27 mouse cellular contexts compared by ENCODE assay signal in the genomic region with DNA sequence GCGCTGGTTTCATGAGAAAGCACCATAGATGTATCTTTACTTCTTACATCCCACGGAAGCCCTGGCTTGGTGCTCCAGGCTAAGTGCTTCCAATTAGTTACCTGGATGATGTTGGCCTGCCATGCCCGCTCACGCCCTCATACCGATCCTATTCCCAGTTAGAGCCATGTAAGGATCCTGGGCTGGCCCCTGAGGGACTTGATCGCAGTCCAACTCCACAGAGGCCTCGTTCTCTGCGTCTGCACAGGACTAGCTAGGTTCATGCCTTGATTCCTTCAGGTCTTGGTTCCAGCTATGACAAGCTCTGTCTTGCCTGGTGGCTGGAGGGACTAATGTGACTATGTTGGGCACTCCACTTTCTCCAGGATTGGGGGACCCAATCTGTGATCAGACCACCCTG. TPM values are rescaled to one million over a fixed set of nuclear protein-coding genes. Genes with fewer than 3 reads are reported as not detected.
DNase-seq lines count a peak whose midpoint lies in the region; ATAC-seq and TF ChIP-seq lines count a peak whose summit lies in the region.
"Had no signal": no experiment of that assay in that cellular context is flagged by ENCODE, and none has a peak within 500 bp of the region (broad histone marks: within the 10 kb centered on the region; RNA-seq: fewer than 3 reads in every experiment).

No protein-coding gene starts in this region.

- WGBS in liver, embryonic 13.5 days (ENCODE audit: insufficient replicate concordance): 93% methylated on average over 8 of the region's 8 CpGs
- WGBS in liver, postnatal 0 days (ENCODE audit: insufficient replicate concordance): 86% methylated on average over 8 of the region's 8 CpGs
- WGBS in lung, embryonic 15.5 days: 94% methylated on average over 8 of the region's 8 CpGs
- WGBS in stomach, embryonic 16.5 days: 94% methylated on average over 8 of the region's 8 CpGs
- 98% methylated on average over 8 of the region's 8 CpGs for WGBS in midbrain, embryonic 15.5 days
- WGBS in limb, embryonic 10.5 days: 95% methylated on average over 8 of the region's 8 CpGs

- no peak for DNase-seq in liver, embryonic 13.5 days
- no peak for DNase-seq in liver, postnatal 0 days
- DNase-seq in lung, postnatal 25 days (ENCODE audit: low spot score): no peak
- DNase-seq in gonadal fat pad, adult 2 months (ENCODE audit: low read depth): peak; percentile 75
- DNase-seq in limb, embryonic 10.5 days (ENCODE audit: low spot score): no peak
- DNase-seq: adrenal gland, adult 2 months; adrenal gland, postnatal 14 days; cerebellum, adult 11-12 months; cerebellum, adult 8-10 months; cerebellum, postnatal 10 days; cerebellum, postnatal 36 days; embryo, embryonic 11 days; gastrocnemius, postnatal 10 days; gastrocnemius, postnatal 36 days; heart, adult 11 months had no signal

- H3K9ac ChIP-seq in liver, embryonic 13.5 days: no peak overlapping the region
- H3K9ac ChIP-seq in liver, postnatal 0 days (replicated peaks): no peak overlapping the region
- H3K9ac ChIP-seq in lung, embryonic 15.5 days: no peak overlapping the region
- H3K9ac ChIP-seq in stomach, embryonic 16.5 days (ENCODE audit: low read length): no peak overlapping the region
- no peak overlapping the region for H3K9ac ChIP-seq in midbrain, embryonic 15.5 days
- H3K9ac ChIP-seq: embryonic facial prominence, embryonic 13.5 days; forebrain, embryonic 13.5 days; hindbrain, embryonic 12.5 days had no signal

- H3K4me2 ChIP-seq in liver, embryonic 13.5 days: no peak overlapping the region
- H3K4me2 ChIP-seq in liver, postnatal 0 days (ENCODE audit: low read depth, low read length): no peak overlapping the region
- H3K4me2 ChIP-seq in lung, embryonic 15.5 days: no peak overlapping the region
- no peak overlapping the region for H3K4me2 ChIP-seq in stomach, embryonic 16.5 days (ENCODE audit: low read depth, low read length)
- no peak overlapping the region for H3K4me2 ChIP-seq in midbrain, embryonic 15.5 days
- H3K4me2 ChIP-seq: embryonic facial prominence, embryonic 13.5 days; forebrain, embryonic 13.5 days; heart, embryonic 11.5 days; hindbrain, embryonic 12.5 days had no signal

- peaks cover 37% of the 10 kb centered on the region for H3K4me1 ChIP-seq in liver, embryonic 13.5 days (replicated peaks)
- H3K4me1 ChIP-seq in liver, postnatal 0 days (ENCODE audit: insufficient read depth): peaks cover 8% of the 10 kb centered on the region; the same call in 1 of the 2 replicates
- peaks cover 23% of the 10 kb centered on the region for H3K4me1 ChIP-seq in lung, embryonic 15.5 days
- peaks cover 5% of the 10 kb centered on the region; the same call in 1 of the 2 replicates for H3K4me1 ChIP-seq in stomach, embryonic 16.5 days (ENCODE audit: control insufficient read depth, insufficient read depth, low read length)
- no peaks in the 10 kb centered on the region for H3K4me1 ChIP-seq in midbrain, embryonic 15.5 days
- no peaks in the 10 kb centered on the region for H3K4me1 ChIP-seq in limb, embryonic 10.5 days
- H3K4me1 ChIP-seq: embryonic facial prominence, embryonic 10.5 days; embryonic facial prominence, embryonic 13.5 days; forebrain, embryonic 10.5 days; forebrain, embryonic 13.5 days; hindbrain, embryonic 12.5 days had no signal

- ATAC-seq in liver, embryonic 13.5 days (ENCODE audit: low read depth): no peak
- no peak for ATAC-seq in liver, postnatal 0 days
- ATAC-seq in lung, embryonic 15.5 days (ENCODE audit: borderline replicate concordance, extremely low read depth, low FRiP score, low TSS enrichment): no peak
- no peak for ATAC-seq in stomach, embryonic 16.5 days (ENCODE audit: insufficient read depth, low FRiP score)
- no peak for ATAC-seq in midbrain, embryonic 15.5 days (replicated peaks)
- ATAC-seq: CD4-positive, CD25-positive, alpha-beta regulatory T cell, adult 4 months; forebrain, embryonic 13.5 days; forebrain, embryonic 16.5 days had no signal

- no peaks in the 10 kb centered on the region for H3K9me3 ChIP-seq in liver, embryonic 13.5 days (replicated peaks)
- H3K9me3 ChIP-seq in liver, postnatal 0 days (ENCODE audit: low read length): no peaks in the 10 kb centered on the region
- H3K9me3 ChIP-seq in lung, embryonic 15.5 days: no peaks in the 10 kb centered on the region
- no peaks in the 10 kb centered on the region for H3K9me3 ChIP-seq in stomach, embryonic 16.5 days (replicated peaks; ENCODE audit: control insufficient read depth, low read length)
- H3K9me3 ChIP-seq in midbrain, embryonic 15.5 days: no peaks in the 10 kb centered on the region
- H3K9me3 ChIP-seq in limb, embryonic 10.5 days (replicated peaks): no peaks in the 10 kb centered on the region
- H3K9me3 ChIP-seq: embryonic facial prominence, embryonic 10.5 days; embryonic facial prominence, embryonic 13.5 days; forebrain, embryonic 13.5 days; hindbrain, embryonic 12.5 days had no signal

- no peak for TF ChIP-seq CTCF in liver, postnatal 0 days (IDR thresholded peaks at IDR 0.05; ENCODE audit: low read depth)

- no peaks in the 10 kb centered on the region for H3K27me3 ChIP-seq in liver, embryonic 13.5 days
- H3K27me3 ChIP-seq in liver, postnatal 0 days (ENCODE audit: insufficient read depth, low read length): no peaks in the 10 kb centered on the region
- H3K27me3 ChIP-seq in lung, embryonic 15.5 days: no peaks in the 10 kb centered on the region
- no peaks in the 10 kb centered on the region for H3K27me3 ChIP-seq in stomach, embryonic 16.5 days (ENCODE audit: control insufficient read depth, insufficient read depth, low read length)
- H3K27me3 ChIP-seq in midbrain, embryonic 15.5 days (replicated peaks): no peaks in the 10 kb centered on the region
- H3K27me3 ChIP-seq in limb, embryonic 10.5 days (ENCODE audit: low read depth, poor library complexity, severe bottlenecking): no peaks in the 10 kb centered on the region
- H3K27me3 ChIP-seq: embryonic facial prominence, embryonic 13.5 days; forebrain, embryonic 13.5 days; hindbrain, embryonic 12.5 days had no signal

- H3K4me3 ChIP-seq in liver, embryonic 13.5 days (replicated peaks): no peak overlapping the region
- no peak overlapping the region for H3K4me3 ChIP-seq in liver, postnatal 0 days (ENCODE audit: low read depth, low read length)
- H3K4me3 ChIP-seq in lung, embryonic 15.5 days: no peak overlapping the region
- no peak overlapping the region for H3K4me3 ChIP-seq in stomach, embryonic 16.5 days (replicated peaks; ENCODE audit: low read length)
- no peak overlapping the region for H3K4me3 ChIP-seq in midbrain, embryonic 15.5 days
- no peak overlapping the region for H3K4me3 ChIP-seq in limb, embryonic 10.5 days
- H3K4me3 ChIP-seq: embryonic facial prominence, embryonic 10.5 days; embryonic facial prominence, embryonic 13.5 days; forebrain, embryonic 10.5 days; forebrain, embryonic 13.5 days; hindbrain, embryonic 12.5 days had no signal

- H3K36me3 ChIP-seq in liver, embryonic 13.5 days: peaks cover 81% of the 10 kb centered on the region
- H3K36me3 ChIP-seq in liver, postnatal 0 days (replicated peaks; ENCODE audit: insufficient read depth, low read length): peaks cover 43% of the 10 kb centered on the region
- peaks cover 43% of the 10 kb centered on the region for H3K36me3 ChIP-seq in lung, embryonic 15.5 days
- H3K36me3 ChIP-seq in stomach, embryonic 16.5 days (ENCODE audit: control insufficient read depth, insufficient read depth, low read length): peaks cover 29% of the 10 kb centered on the region
- H3K36me3 ChIP-seq in midbrain, embryonic 15.5 days (replicated peaks): peaks cover 47% of the 10 kb centered on the region
- peaks cover 85% of the 10 kb centered on the region for H3K36me3 ChIP-seq in limb, embryonic 10.5 days

- peak overlapping the region; percentile 40; the same call in 1 of the 2 replicates for H3K27ac ChIP-seq in liver, embryonic 13.5 days
- no peak overlapping the region for H3K27ac ChIP-seq in liver, postnatal 0 days (ENCODE audit: low read depth)
- peak overlapping the region; percentile 83 for H3K27ac ChIP-seq in lung, embryonic 15.5 days
- peak overlapping the region; percentile 56; the same call in 1 of the 2 replicates for H3K27ac ChIP-seq in stomach, embryonic 16.5 days (ENCODE audit: low read length)
- no peak overlapping the region for H3K27ac ChIP-seq in midbrain, embryonic 15.5 days
- H3K27ac ChIP-seq in limb, embryonic 10.5 days: no peak overlapping the region
- H3K27ac ChIP-seq: embryonic facial prominence, embryonic 10.5 days; embryonic facial prominence, embryonic 13.5 days; forebrain, embryonic 10.5 days; forebrain, embryonic 13.5 days; hindbrain, embryonic 12.5 days had no signal

- no peak for TF ChIP-seq EP300 in liver, postnatal 0 days (IDR thresholded peaks at IDR 0.05; ENCODE audit: low read depth)

RNA-seq across cellular contexts. Expression of gene Aldh18a1, which starts 33.1 kb away (rescaled TPM):
- 42.9 and 51.0 TPM in 2 replicates for polyA plus RNA-seq in liver, embryonic 13.5 days (2015; fragmentation: Nextera tagmentation; extraction: Ambion mirVana)
- polyA plus RNA-seq in liver, postnatal 0 days (2015; fragmentation: Nextera tagmentation; extraction: Ambion mirVana): 8.1 and 9.1 TPM in 2 replicates
- 59.3 and 60.8 TPM in 2 replicates for polyA plus RNA-seq in lung, embryonic 15.5 days (2015; fragmentation: Nextera tagmentation; extraction: Ambion mirVana)
- polyA plus RNA-seq in gonadal fat pad, adult 2 months (2012; rRNA removed): 24.8 and 26.1 TPM in 2 replicates
- 109 and 110 TPM in 2 replicates for polyA plus RNA-seq in stomach, embryonic 16.5 days (2015; fragmentation: Nextera tagmentation; extraction: Ambion mirVana)
- 60.5 and 63.8 TPM in 2 replicates for polyA plus RNA-seq in midbrain, embryonic 15.5 days (2015; fragmentation: Nextera tagmentation; extraction: Ambion mirVana)
- polyA plus RNA-seq in limb, embryonic 10.5 days (2016; fragmentation: Nextera tagmentation; extraction: Ambion mirVana): 93.5 and 96.1 TPM in 2 replicates

RNA-seq across cellular contexts. Expression of gene Sorbs1, which starts 41.6 kb away (rescaled TPM):
- polyA plus RNA-seq in liver, embryonic 13.5 days (2015; fragmentation: Nextera tagmentation; extraction: Ambion mirVana): 28.8 and 37.4 TPM in 2 replicates
- 28.2 and 30.4 TPM in 2 replicates for polyA plus RNA-seq in liver, postnatal 0 days (2015; fragmentation: Nextera tagmentation; extraction: Ambion mirVana)
- 44.8 and 45.6 TPM in 2 replicates for polyA plus RNA-seq in lung, embryonic 15.5 days (2015; fragmentation: Nextera tagmentation; extraction: Ambion mirVana)
- polyA plus RNA-seq in gonadal fat pad, adult 2 months (2012; rRNA removed): 113 and 122 TPM in 2 replicates
- polyA plus RNA-seq in stomach, embryonic 16.5 days (2015; fragmentation: Nextera tagmentation; extraction: Ambion mirVana): 106 and 114 TPM in 2 replicates
- polyA plus RNA-seq in midbrain, embryonic 15.5 days (2015; fragmentation: Nextera tagmentation; extraction: Ambion mirVana): 93.9 and 94.3 TPM in 2 replicates
- polyA plus RNA-seq in limb, embryonic 10.5 days (2016; fragmentation: Nextera tagmentation; extraction: Ambion mirVana): 21.1 and 24.5 TPM in 2 replicates

RNA-seq across cellular contexts. Expression of gene Tctn3, which starts 56.9 kb away (rescaled TPM):
- 1.9 and 2.6 TPM in 2 replicates for polyA plus RNA-seq in liver, embryonic 13.5 days (2015; fragmentation: Nextera tagmentation; extraction: Ambion mirVana)
- polyA plus RNA-seq in liver, postnatal 0 days (2015; fragmentation: Nextera tagmentation; extraction: Ambion mirVana): 1.7 and 1.8 TPM in 2 replicates
- 10.8 and 11.8 TPM in 2 replicates for polyA plus RNA-seq in lung, embryonic 15.5 days (2015; fragmentation: Nextera tagmentation; extraction: Ambion mirVana)
- polyA plus RNA-seq in gonadal fat pad, adult 2 months (2012; rRNA removed): 13.5 and 14.1 TPM in 2 replicates
- 9.2 and 9.4 TPM in 2 replicates for polyA plus RNA-seq in stomach, embryonic 16.5 days (2015; fragmentation: Nextera tagmentation; extraction: Ambion mirVana)
- polyA plus RNA-seq in midbrain, embryonic 15.5 days (2015; fragmentation: Nextera tagmentation; extraction: Ambion mirVana): 15.5 and 15.6 TPM in 2 replicates
- polyA plus RNA-seq in limb, embryonic 10.5 days (2016; fragmentation: Nextera tagmentation; extraction: Ambion mirVana): 9.2 and 9.4 TPM in 2 replicates

RNA-seq across cellular contexts. Expression of gene Entpd1, which starts 57.0 kb away (rescaled TPM):
- polyA plus RNA-seq in liver, embryonic 13.5 days (2015; fragmentation: Nextera tagmentation; extraction: Ambion mirVana): 2.6 and 3.3 TPM in 2 replicates
- 5.1 and 5.7 TPM in 2 replicates for polyA plus RNA-seq in liver, postnatal 0 days (2015; fragmentation: Nextera tagmentation; extraction: Ambion mirVana)
- polyA plus RNA-seq in lung, embryonic 15.5 days (2015; fragmentation: Nextera tagmentation; extraction: Ambion mirVana): 13.5 and 16.1 TPM in 2 replicates
- 23.8 and 24.3 TPM in 2 replicates for polyA plus RNA-seq in gonadal fat pad, adult 2 months (2012; rRNA removed)
- 14.0 and 16.2 TPM in 2 replicates for polyA plus RNA-seq in stomach, embryonic 16.5 days (2015; fragmentation: Nextera tagmentation; extraction: Ambion mirVana)
- polyA plus RNA-seq in midbrain, embryonic 15.5 days (2015; fragmentation: Nextera tagmentation; extraction: Ambion mirVana): 8.8 and 9.5 TPM in 2 replicates
- 2.0 and 3.9 TPM in 2 replicates for polyA plus RNA-seq in limb, embryonic 10.5 days (2016; fragmentation: Nextera tagmentation; extraction: Ambion mirVana)
- polyA plus RNA-seq: C2C12 had no signal

Comparison
In these comparisons a context has a peak if more than half of its experiments do, and no peak if none do; other contexts are left out.
1. H3K27ac ChIP-seq: peak in liver, embryonic 13.5 days (single experiment), lung, embryonic 15.5 days (single experiment) and stomach, embryonic 16.5 days (single experiment); none in liver, postnatal 0 days (single experiment), midbrain, embryonic 15.5 days (single experiment) and limb, embryonic 10.5 days (single experiment).